Mouse (Mus musculus) lung, adult 2 months (tissue): ENCODE data around the gene Spc24. TPM values are rescaled to one million over a fixed set of nuclear protein-coding genes. Genes with fewer than 3 reads are reported as not detected.
A peak's percentile ranks its signal among the peaks of the same experiment; 100 is the strongest.

Experiments used
- DNase-seq: peaks from one replicate; pipeline ENCODE4 v3.0.0; 2022
- H3K4me1 ChIP-seq: fragments of 200-500 bp; 2 replicates; pipeline ENCODE4 v1.6.1; 2011; ENCODE audit warnings: low read length; ENCODE audit not compliant: control insufficient read depth, insufficient read depth
- H3K4me3 ChIP-seq: fragments of 200-500 bp; replicated peaks from 2 replicates; pipeline ENCODE3; 2011; ENCODE audit warnings: low read depth, mild to moderate bottlenecking, control low read depth, low read length; ENCODE audit errors: extremely low read depth
- CTCF ChIP-seq: fragments of 200-500 bp; IDR thresholded peaks from 2 replicates; pipeline ENCODE4 v1.5.1; 2011; ENCODE audit warnings: mild to moderate bottlenecking, low read length, control low read depth; ENCODE audit not compliant: insufficient read depth
- POLR2A ChIP-seq: fragments of 200-500 bp; IDR thresholded peaks from 2 replicates; pipeline ENCODE4 v1.6.1; 2011; ENCODE audit warnings: low read depth, mild to moderate bottlenecking, control low read depth, low read length, borderline replicate concordance; ENCODE audit errors: extremely low read depth
- WGBS: fragments of 180-500 bp; shearing (Covaris S2); methylation state at CpG from one replicate; pipeline ENCODE4 v1.1.7; 2018; 5-methylcytosine and 5-hydroxymethylcytosine counted together
- polyA plus RNA-seq: library from polyadenylated mRNA; depleted of rRNA; stranded (reverse); fragments of >200 nt; gene quantifications from 2 replicates; pipeline ENCODE4 v1.2.3, GENCODE M21; 2012

Gene Spc24
- polyA plus RNA-seq, 1 experiment: 3.2 TPM

DNA sequence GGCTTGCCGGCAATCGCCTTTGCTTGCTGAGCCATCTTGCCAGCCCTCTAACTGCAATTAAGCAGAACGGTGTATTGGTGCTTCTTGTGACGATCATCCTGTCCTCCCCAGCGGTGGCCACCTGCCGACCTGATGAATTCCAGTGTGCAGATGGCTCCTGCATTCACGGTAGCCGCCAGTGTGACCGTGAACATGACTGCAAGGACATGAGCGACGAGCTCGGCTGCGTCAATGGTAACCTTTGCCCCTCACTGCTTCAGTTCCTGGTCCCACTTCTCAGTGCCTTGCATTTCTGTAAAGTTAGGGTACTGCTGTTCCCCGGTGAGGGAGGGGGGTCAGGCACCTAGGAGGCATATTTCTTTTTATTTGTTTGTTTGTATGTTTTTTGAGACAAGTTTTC lies 25.0 kb downstream of the Spc24 start:
- 92% methylated on average over 14 of the region's 14 CpGs for WGBS
- Histone ChIP-seq H3K4me1 (peaks cover 7% of the 10 kb centered on the region), H3K4me3 (no peak overlapping the region)
- DNase-seq: no peak
- no peak for TF ChIP-seq POLR2A
- TF ChIP-seq CTCF: no peak

DNA sequence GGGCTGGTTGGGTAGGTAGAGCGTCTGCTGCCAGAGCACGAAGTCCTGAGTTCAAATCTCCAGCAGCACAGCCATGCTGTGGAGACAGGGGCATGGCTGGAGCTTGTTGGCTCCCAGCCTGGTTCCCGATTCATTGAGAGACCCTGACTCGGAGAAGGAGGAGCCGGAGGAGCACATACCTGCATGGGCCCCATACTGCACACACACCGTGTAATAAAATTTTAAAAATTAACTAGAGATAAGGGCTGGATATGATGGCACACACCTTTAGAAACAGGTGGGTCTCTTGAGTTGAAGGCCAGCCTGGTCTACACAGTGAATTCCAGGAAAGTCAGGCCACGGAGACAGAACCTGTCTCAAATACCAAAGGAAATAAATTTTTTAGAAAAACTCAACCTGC lies 26.1 kb downstream of the Spc24 start:
- H3K4me1 ChIP-seq: peaks cover 7% of the 10 kb centered on the region
- no peak overlapping the region for H3K4me3 ChIP-seq
- WGBS: 95% methylated on average over 7 of the region's 7 CpGs
- TF ChIP-seq CTCF (no peak), POLR2A (no peak)
- DNase-seq: no peak

DNA sequence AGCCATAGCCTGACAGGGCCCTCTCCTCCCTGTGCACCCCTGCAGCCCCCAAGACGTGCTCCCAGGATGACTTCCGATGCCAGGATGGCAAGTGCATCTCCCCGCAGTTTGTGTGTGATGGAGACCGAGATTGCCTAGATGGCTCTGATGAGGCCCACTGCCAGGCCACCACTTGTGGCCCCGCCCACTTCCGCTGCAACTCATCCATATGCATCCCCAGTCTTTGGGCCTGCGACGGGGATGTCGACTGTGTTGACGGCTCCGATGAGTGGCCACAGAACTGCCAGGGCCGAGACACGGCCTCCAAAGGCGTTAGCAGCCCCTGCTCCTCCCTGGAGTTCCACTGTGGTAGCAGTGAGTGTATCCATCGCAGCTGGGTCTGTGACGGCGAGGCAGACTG lies 26.7 kb downstream of the Spc24 start:
- peaks cover 7% of the 10 kb centered on the region for H3K4me1 ChIP-seq
- WGBS: 93% methylated on average over 17 of the region's 17 CpGs
- no peak overlapping the region for H3K4me3 ChIP-seq
- TF ChIP-seq CTCF (no peak), POLR2A (no peak)
- DNase-seq: no peak

DNA sequence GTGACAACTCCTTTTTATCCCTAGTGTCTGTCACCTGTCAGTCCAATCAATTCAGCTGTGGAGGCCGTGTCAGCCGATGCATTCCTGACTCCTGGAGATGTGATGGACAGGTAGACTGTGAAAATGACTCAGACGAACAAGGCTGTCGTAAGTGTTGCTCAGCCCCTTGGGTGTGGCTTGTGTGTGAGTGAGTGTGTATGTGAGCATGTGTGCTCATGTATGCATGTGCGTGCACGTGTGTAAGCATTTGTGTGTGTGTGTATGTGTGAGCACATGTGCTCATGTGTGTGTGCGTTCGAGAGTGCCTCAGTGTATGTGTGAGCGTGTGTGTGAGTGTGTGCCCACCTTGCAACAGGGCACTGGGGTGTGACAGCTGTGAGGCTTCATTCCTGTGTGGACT lies 27.8 kb downstream of the Spc24 start:
- TF ChIP-seq CTCF (no peak), POLR2A (0 out of 2 replicates have a peak, but pooled peaks have one; percentile 8)
- Histone ChIP-seq H3K4me3 (no peak overlapping the region), H3K4me1 (peaks cover 7% of the 10 kb centered on the region)
- 92% methylated on average over 9 of the region's 9 CpGs for WGBS
- DNase-seq: no peak

DNA sequence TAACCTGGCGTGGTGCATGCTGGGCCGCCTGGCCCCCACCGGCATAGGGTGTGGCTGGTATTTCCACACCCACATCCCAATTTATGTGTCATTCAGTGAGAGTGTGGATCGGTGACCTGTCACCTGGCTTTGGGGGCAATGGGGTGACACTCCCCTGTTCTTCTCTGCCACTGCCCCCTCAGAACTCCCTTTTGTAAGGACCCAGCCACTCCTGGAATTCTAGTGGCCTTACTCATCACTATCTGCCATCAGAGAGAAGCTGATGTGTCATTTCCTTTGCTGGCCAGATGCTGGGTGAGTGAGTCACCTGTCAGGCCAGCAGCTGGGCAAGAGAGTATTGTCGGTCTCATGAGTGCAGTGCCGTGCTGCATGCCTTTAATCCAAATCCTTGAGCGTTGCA lies 30.8 kb downstream of the Spc24 start:
- H3K4me1 ChIP-seq: peaks cover 2% of the 10 kb centered on the region; the same call in 1 of the 2 replicates
- WGBS: 60% methylated on average over 7 of the region's 7 CpGs
- H3K4me3 ChIP-seq: no peak overlapping the region
- DNase-seq: no peak
- TF ChIP-seq CTCF (no peak), POLR2A (no peak)

DNA sequence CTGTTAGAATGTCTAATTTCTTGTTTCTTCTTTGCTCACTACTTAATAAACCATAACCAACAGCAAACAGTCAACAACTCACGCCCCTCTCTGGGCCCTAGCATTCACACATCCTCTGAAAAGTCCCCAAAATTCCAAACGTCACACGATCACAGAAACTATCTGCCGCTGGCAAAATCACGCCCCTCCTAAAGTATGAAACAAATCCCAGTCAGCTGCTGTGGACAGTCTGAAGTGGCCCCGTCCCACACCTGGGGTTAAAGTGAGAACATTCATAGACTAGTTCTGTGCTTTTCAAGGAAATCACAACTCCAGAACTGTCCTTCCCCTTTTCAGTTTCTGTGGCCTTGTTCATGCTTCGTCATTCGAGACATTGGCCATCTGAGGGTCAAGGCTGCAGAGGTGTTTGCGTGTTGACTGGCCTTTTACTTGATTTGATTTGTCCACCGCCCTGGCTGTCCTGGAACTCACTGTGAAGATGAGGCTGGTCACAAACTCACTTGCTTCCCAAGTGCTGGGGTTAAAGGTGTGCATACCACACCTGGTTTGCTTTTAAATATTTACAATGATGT lies 31.8 kb downstream of the Spc24 start:
- peaks cover 2% of the 10 kb centered on the region; the same call in 1 of the 2 replicates for H3K4me1 ChIP-seq
- H3K4me3 ChIP-seq: no peak overlapping the region
- DNase-seq: no peak
- WGBS: 67% methylated on average over 10 of the region's 10 CpGs
- TF ChIP-seq POLR2A: no peak
- no peak for TF ChIP-seq CTCF

DNA sequence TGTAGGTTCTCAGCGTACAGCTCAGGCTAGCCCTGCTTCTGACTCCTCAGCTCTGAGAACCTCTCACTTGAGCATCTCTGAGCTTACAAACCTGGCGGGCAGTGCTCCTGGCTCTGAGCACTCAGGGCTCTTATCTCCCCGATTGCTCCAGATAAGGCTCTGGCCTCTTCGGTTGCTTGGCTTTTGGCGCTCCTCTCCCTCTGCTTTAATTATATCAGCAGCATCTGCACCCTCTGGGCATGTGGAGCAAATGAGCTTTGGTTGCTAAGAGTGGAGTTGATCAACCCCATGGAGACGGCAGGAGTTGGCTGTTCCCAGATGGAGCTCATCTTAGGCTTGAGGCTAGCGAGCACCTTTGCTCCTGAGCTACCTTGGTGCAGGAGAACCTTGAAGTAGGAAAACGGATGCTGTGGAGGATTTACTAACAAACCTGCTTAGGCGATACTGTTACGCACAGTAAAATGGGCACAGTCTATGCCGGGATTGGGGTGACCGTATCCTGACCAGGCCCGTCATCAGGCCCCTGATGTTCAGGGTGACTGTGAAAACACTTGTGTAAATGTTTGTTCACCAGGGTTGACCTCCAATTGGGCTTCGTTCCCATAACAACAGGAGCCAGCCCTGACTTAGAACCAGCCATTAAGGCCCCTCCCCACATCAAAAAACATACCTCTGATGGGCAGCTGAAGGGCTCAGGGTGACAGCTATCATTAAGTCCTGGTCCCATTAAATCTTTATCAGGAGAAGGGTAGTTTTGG lies 33.7 kb downstream of the Spc24 start:
- Histone ChIP-seq H3K4me3 (no peak overlapping the region), H3K4me1 (peaks cover 4% of the 10 kb centered on the region)
- TF ChIP-seq CTCF: no peak
- no peak for TF ChIP-seq POLR2A
- DNase-seq: no peak
- WGBS: 59% methylated on average over 14 of the region's 14 CpGs

DNA sequence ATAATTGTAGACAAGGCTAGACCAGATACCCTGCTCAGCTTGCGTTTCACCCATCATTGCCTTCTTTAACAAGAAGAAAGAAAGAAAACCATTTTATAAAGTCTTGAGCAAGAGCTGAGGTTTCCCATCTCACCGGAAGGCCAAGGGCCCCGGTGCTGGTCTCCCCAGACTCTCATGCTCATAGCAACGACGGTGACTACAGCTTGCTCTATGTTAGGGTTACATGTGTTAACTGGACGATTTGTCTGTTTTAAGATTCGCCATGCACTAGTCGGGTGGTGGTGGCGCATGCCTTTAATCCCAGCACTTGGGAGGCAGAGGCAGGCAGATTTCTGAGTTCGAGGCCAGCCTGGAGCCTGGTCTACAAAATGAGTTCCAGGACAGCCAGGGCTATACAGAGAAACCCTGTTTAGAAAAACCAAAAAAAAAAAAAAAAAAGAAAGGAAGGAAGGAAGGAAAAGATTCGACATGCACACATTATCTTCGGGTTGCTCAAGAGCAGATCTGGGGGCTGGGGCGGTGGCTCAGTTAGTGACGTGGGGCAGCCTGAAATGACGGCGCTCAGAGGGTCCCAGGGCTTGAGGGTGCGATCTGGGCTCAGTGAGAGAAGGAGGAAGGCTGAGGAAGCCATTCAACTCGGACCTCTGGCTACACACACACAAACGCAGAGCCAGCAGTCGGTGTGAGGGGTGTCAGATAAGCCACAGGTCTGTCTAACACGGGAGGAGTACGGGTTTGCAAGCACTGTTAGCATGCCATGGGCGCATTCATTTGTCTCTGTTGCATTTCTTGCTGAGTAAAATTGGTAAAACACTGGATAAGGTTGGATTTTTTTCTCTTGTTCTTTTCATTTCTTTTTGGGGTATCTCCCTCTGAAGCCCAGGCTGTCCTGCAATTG lies 34.6 kb downstream of the Spc24 start:
- TF ChIP-seq POLR2A: no peak
- TF ChIP-seq CTCF: no peak
- peaks cover 4% of the 10 kb centered on the region for H3K4me1 ChIP-seq
- WGBS: 53% methylated on average over 23 of the region's 23 CpGs
- peak overlapping the region; percentile 43 for H3K4me3 ChIP-seq
- no peak for DNase-seq

DNA sequence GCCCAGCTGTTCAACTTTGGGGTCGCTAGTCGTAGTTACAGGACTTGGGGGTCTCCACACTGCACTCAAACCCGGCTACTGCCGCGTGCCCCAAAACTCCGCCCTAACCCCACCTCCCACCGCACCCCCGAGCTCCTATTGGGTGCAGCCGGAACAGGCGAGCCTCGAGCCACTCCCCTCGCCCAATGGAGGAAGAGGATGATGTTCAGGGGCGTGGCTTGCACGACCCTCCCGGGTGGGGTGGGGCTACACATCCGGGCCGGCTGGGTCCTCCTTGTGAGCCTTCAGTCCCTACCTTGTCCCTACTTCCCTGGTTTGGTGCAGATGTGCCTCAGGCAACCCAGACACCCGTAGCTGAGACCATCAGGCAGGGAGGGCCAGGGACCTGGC lies 36.0 kb downstream of the Spc24 start:
- WGBS: 3% methylated on average over 18 of the region's 18 CpGs
- peaks cover 4% of the 10 kb centered on the region for H3K4me1 ChIP-seq
- no peak for TF ChIP-seq CTCF
- peak; percentile 63; the same call in 1 of the 2 replicates for TF ChIP-seq POLR2A

More for the DNA sequence above, 36.0 kb downstream of the Spc24 start:
- DNase-seq: peak; percentile 85
- peak overlapping the region; percentile 86 for H3K4me3 ChIP-seq
